Mouse (Mus musculus): Measurements from ENCODE around the gene Mroh9. TPM values are rescaled to one million over a fixed set of nuclear protein-coding genes. Genes with fewer than 3 reads are reported as not detected.
A peak's percentile ranks its signal among the peaks of the same experiment; 100 is the strongest.

Gene Mroh9
- total and polyA plus RNA-seq, 2 experiments from 2014 or later, result not detected

DNA sequence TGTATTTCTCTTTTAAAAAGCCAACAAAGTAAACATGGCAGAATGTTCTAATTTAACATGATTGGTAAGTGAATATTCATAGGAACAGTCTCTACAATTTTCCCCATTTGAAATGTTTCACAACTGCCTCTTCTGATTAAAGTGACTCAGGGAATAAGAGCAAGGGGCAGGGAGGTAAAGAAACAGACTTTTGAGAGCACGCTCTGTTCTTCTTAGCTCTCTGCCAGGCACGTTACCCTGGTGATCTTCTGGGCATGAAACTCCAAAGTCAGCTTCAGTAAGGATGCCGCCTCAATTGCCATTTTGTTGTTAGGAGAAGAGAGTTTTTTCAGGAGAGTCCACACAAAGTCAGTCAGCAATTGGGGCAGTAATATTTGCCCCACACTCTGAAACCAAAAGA is 25.1 kb downstream of the Mroh9 start:
- no peak overlapping the region for H3K4me2 ChIP-seq (ENCODE audit: low read depth, low read length)
- TF ChIP-seq CTCF (IDR thresholded peaks at IDR 0.05; ENCODE audit: low read depth) (no peak), EP300 (IDR thresholded peaks at IDR 0.05; ENCODE audit: low read depth) (no peak)
- no peak overlapping the region for H3K27ac ChIP-seq (ENCODE audit: low read depth)
- no peaks in the 10 kb centered on the region for H3K9me3 ChIP-seq (replicated peaks; ENCODE audit: control insufficient read depth, low read length)
- no peaks in the 10 kb centered on the region for H3K27me3 ChIP-seq (ENCODE audit: control insufficient read depth, insufficient read depth, low read length)
- ATAC-seq (ENCODE audit: insufficient read depth, low read depth), result no peak
- no peaks in the 10 kb centered on the region for H3K4me1 ChIP-seq (ENCODE audit: control insufficient read depth, insufficient read depth)
- DNase-seq (ENCODE audit: low spot score), result no peak
- no peak overlapping the region for H3K4me3 ChIP-seq (ENCODE audit: low read depth, low read length)
- H3K9ac ChIP-seq (replicated peaks; ENCODE audit: low read depth, low read length), result no peak overlapping the region
- 85% methylated on average over 3 of the region's 3 CpGs for WGBS
- H3K36me3 ChIP-seq (replicated peaks; ENCODE audit: control insufficient read depth, insufficient read depth, low read length), result no peaks in the 10 kb centered on the region

- WGBS, result 37% methylated on average over 2 of the region's 2 CpGs
- peak; percentile 39 for TF ChIP-seq CTCF (IDR thresholded peaks at IDR 0.05; ENCODE audit: low read depth)
- TF ChIP-seq EP300 (IDR thresholded peaks at IDR 0.05; ENCODE audit: low read depth), result no peak
- no peak for DNase-seq (ENCODE audit: low spot score)
Observed at GRCm38 (mm10) chr1:163057363-163057762, 28.1 kb downstream of the Mroh9 start.

DNA sequence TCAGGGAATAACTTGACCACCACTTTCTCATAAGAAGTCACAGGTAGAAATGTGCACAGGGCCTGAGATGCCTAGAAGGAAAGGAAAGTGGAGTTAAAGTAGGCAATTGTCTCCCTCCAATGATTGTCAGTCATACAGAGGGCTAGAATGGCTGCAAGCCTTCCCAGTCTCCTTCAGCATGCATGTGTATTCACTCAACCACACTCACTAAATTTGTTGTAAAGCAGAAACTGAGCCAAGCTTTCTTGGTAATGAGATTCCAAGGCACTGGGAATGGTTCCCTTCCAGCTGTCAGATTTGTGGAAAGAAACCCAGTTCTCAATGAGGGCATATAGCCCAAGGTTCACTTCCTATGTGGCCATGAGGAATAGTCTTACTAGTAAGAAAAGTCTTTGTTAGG is 29.8 kb downstream of the Mroh9 start:
- DNase-seq (ENCODE audit: low spot score), result no peak
- H3K27ac ChIP-seq (ENCODE audit: low read depth), result no peak overlapping the region

More at GRCm38 (mm10) chr1:163057363-163057762, 28.1 kb downstream of the Mroh9 start:
- no peak overlapping the region for H3K4me2 ChIP-seq (ENCODE audit: low read depth, low read length)
- H3K9me3 ChIP-seq (replicated peaks; ENCODE audit: control insufficient read depth, low read length), result no peaks in the 10 kb centered on the region
- H3K4me3 ChIP-seq (ENCODE audit: low read depth, low read length), result no peak overlapping the region
- no peaks in the 10 kb centered on the region for H3K36me3 ChIP-seq (replicated peaks; ENCODE audit: control insufficient read depth, insufficient read depth, low read length)
- no peak overlapping the region for H3K27ac ChIP-seq (ENCODE audit: low read depth)
- no peak for ATAC-seq (ENCODE audit: insufficient read depth, low read depth)
- H3K27me3 ChIP-seq (ENCODE audit: control insufficient read depth, insufficient read depth, low read length), result no peaks in the 10 kb centered on the region
- no peak overlapping the region for H3K9ac ChIP-seq (replicated peaks; ENCODE audit: low read depth, low read length)
- no peaks in the 10 kb centered on the region for H3K4me1 ChIP-seq (ENCODE audit: control insufficient read depth, insufficient read depth)

GRCm38 (mm10) chr1:163023075-163023474 is 62.4 kb downstream of the Mroh9 start:
- no peak for ATAC-seq (ENCODE audit: insufficient read depth, low read depth)

More for the DNA sequence above, 29.8 kb downstream of the Mroh9 start:
- TF ChIP-seq CTCF (IDR thresholded peaks at IDR 0.05; ENCODE audit: low read depth), result no peak
- no peak for TF ChIP-seq EP300 (IDR thresholded peaks at IDR 0.05; ENCODE audit: low read depth)
- Histone ChIP-seq H3K9ac (replicated peaks; ENCODE audit: low read depth, low read length) (no peak overlapping the region), H3K36me3 (replicated peaks; ENCODE audit: control insufficient read depth, insufficient read depth, low read length) (no peaks in the 10 kb centered on the region), H3K4me1 (ENCODE audit: control insufficient read depth, insufficient read depth) (no peaks in the 10 kb centered on the region), H3K4me3 (ENCODE audit: low read depth, low read length) (no peak overlapping the region), H3K9me3 (replicated peaks; ENCODE audit: control insufficient read depth, low read length) (no peaks in the 10 kb centered on the region), H3K4me2 (ENCODE audit: low read depth, low read length) (no peak overlapping the region), H3K27me3 (ENCODE audit: control insufficient read depth, insufficient read depth, low read length) (no peaks in the 10 kb centered on the region)
- no peak for ATAC-seq (ENCODE audit: insufficient read depth, low read depth)

DNA sequence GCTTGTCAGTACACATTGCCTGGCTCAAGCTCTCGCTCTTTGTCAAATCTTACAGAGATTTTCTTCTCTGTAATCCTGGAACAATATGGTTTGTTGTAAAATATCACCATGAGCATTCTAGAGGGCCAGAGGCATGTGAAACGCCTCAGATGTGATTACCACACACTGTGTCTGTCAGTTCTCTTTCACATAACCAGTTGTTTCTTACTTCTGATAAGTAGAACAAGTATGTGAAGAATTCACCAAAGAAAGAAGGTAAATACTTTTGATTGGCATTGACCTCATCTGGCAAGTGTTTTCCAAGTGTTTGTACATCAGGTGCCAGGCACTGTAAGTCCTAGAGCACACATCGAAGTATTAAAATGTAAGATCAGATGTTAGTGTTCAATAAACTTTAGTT is 76.2 kb downstream of the Mroh9 start:
- H3K36me3 ChIP-seq (replicated peaks; ENCODE audit: control insufficient read depth, insufficient read depth, low read length), result no peaks in the 10 kb centered on the region
- no peak for ATAC-seq (ENCODE audit: insufficient read depth, low read depth)
- no peaks in the 10 kb centered on the region for H3K4me1 ChIP-seq (ENCODE audit: control insufficient read depth, insufficient read depth)
- no peaks in the 10 kb centered on the region for H3K9me3 ChIP-seq (replicated peaks; ENCODE audit: control insufficient read depth, low read length)
- no peak for DNase-seq (ENCODE audit: low spot score)
- H3K4me3 ChIP-seq (ENCODE audit: low read depth, low read length), result no peak overlapping the region
- H3K9ac ChIP-seq (replicated peaks; ENCODE audit: low read depth, low read length), result no peak overlapping the region
- no peak overlapping the region for H3K4me2 ChIP-seq (ENCODE audit: low read depth, low read length)
- H3K27me3 ChIP-seq (ENCODE audit: control insufficient read depth, insufficient read depth, low read length), result no peaks in the 10 kb centered on the region
- no peak overlapping the region for H3K27ac ChIP-seq (ENCODE audit: low read depth)
- 40% methylated on average over 3 of the region's 3 CpGs for WGBS
- TF ChIP-seq CTCF (IDR thresholded peaks at IDR 0.05; ENCODE audit: low read depth) (no peak), EP300 (IDR thresholded peaks at IDR 0.05; ENCODE audit: low read depth) (no peak)

More at GRCm38 (mm10) chr1:163023075-163023474, 62.4 kb downstream of the Mroh9 start:
- H3K36me3 ChIP-seq (replicated peaks; ENCODE audit: control insufficient read depth, insufficient read depth, low read length), result no peaks in the 10 kb centered on the region
- H3K9me3 ChIP-seq (replicated peaks; ENCODE audit: control insufficient read depth, low read length), result no peaks in the 10 kb centered on the region
- H3K9ac ChIP-seq (replicated peaks; ENCODE audit: low read depth, low read length), result no peak overlapping the region
- H3K27ac ChIP-seq (ENCODE audit: low read depth), result no peak overlapping the region
- H3K4me3 ChIP-seq (ENCODE audit: low read depth, low read length), result no peak overlapping the region
- H3K4me1 ChIP-seq (ENCODE audit: control insufficient read depth, insufficient read depth), result no peaks in the 10 kb centered on the region
- no peak for DNase-seq (ENCODE audit: low spot score)
- TF ChIP-seq EP300 (IDR thresholded peaks at IDR 0.05; ENCODE audit: low read depth) (no peak), CTCF (IDR thresholded peaks at IDR 0.05; ENCODE audit: low read depth) (no peak)
- H3K27me3 ChIP-seq (ENCODE audit: control insufficient read depth, insufficient read depth, low read length), result no peaks in the 10 kb centered on the region
- no peak overlapping the region for H3K4me2 ChIP-seq (ENCODE audit: low read depth, low read length)

DNA sequence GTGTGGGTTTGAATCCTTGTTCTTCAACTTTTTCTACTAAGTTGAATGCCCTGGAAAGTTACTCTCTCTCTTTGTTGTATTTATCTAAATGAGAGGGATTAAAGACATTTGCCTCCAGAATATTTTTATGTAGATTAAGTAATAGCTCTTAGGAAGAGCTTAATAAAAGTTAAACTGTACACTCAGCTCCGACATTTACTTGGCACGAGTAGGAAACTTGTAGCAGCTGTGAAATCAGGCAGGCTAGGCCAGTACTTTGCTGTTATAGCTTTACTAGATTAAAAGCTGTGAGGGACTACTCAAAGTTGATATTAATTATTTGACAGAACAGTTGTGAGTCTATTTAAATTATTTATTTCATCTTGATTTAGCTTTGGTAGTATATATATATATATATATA is 82.0 kb downstream of the Mroh9 start:
- TF ChIP-seq EP300 (IDR thresholded peaks at IDR 0.05; ENCODE audit: low read depth), result no peak
- no peak for TF ChIP-seq CTCF (IDR thresholded peaks at IDR 0.05; ENCODE audit: low read depth)
- DNase-seq (ENCODE audit: low spot score), result peak; percentile 7
- no peaks in the 10 kb centered on the region for H3K9me3 ChIP-seq (replicated peaks; ENCODE audit: control insufficient read depth, low read length)
- no peak overlapping the region for H3K4me2 ChIP-seq (ENCODE audit: low read depth, low read length)
- H3K27ac ChIP-seq (ENCODE audit: low read depth), result no peak overlapping the region
- no peaks in the 10 kb centered on the region for H3K36me3 ChIP-seq (replicated peaks; ENCODE audit: control insufficient read depth, insufficient read depth, low read length)
- no peaks in the 10 kb centered on the region for H3K4me1 ChIP-seq (ENCODE audit: control insufficient read depth, insufficient read depth)
- 57% methylated on average over 2 of the region's 2 CpGs for WGBS
- no peaks in the 10 kb centered on the region for H3K27me3 ChIP-seq (ENCODE audit: control insufficient read depth, insufficient read depth, low read length)
- ATAC-seq (ENCODE audit: insufficient read depth, low read depth), result no peak
- H3K4me3 ChIP-seq (ENCODE audit: low read depth, low read length), result no peak overlapping the region
- no peak overlapping the region for H3K9ac ChIP-seq (replicated peaks; ENCODE audit: low read depth, low read length)
